Mouse (Mus musculus) C2C12 (cell line): Measurements from ENCODE around the gene Otoa. TPM values are rescaled to one million over a fixed set of nuclear protein-coding genes. Genes with fewer than 3 reads are reported as not detected.

Experiments used
- H3K27me3 ChIP-seq: one replicate; pipeline ENCODE4 v1.6.1; 2011; ENCODE audit not compliant: control insufficient read depth, insufficient read depth, insufficient read length
- H3K36me3 ChIP-seq: one replicate; pipeline ENCODE4 v1.6.1; 2011; ENCODE audit not compliant: control insufficient read depth, insufficient read depth
- H3K4me3 ChIP-seq: one replicate; pipeline ENCODE4 v1.5.1; 2011; ENCODE audit warnings: mild to moderate bottlenecking, control low read depth; ENCODE audit not compliant: poor library complexity, insufficient read depth, severe bottlenecking
- H3K79me2 ChIP-seq: one replicate; pipeline ENCODE4 v1.6.1; 2011; ENCODE audit not compliant: control insufficient read depth, insufficient read depth
- H3K79me3 ChIP-seq: one replicate; pipeline ENCODE4 v1.6.1; 2011; ENCODE audit warnings: low read depth, control low read depth
- H3ac ChIP-seq: one replicate; pipeline ENCODE3; 2011; ENCODE audit warnings: low read depth; ENCODE audit not compliant: control insufficient read depth, insufficient read length
- CEBPB ChIP-seq: IDR thresholded peaks from one replicate; pipeline ENCODE4 v1.6.1; 2011; ENCODE audit warnings: low read depth, mild to moderate bottlenecking, control low read depth, moderate library complexity
- CTCF ChIP-seq: IDR thresholded peaks from one replicate; pipeline ENCODE4 v1.5.1; 2011; ENCODE audit not compliant: control insufficient read depth, insufficient read depth, insufficient read length
- FOSL1 ChIP-seq: IDR thresholded peaks from one replicate; pipeline ENCODE4 v1.8.0; 2011; ENCODE audit warnings: mild to moderate bottlenecking, low read length; ENCODE audit not compliant: poor library complexity, insufficient read depth, severe bottlenecking
- MAX ChIP-seq: IDR thresholded peaks from one replicate; pipeline ENCODE4 v1.6.1; 2011; ENCODE audit warnings: mild to moderate bottlenecking, control low read depth
- MYOD1 ChIP-seq: IDR thresholded peaks from one replicate; pipeline ENCODE4 v1.6.1; 2011; ENCODE audit warnings: low read depth; ENCODE audit not compliant: control insufficient read depth, insufficient read length
- MYOG ChIP-seq: IDR thresholded peaks from one replicate; pipeline ENCODE4 v1.6.1; 2011; ENCODE audit not compliant: control insufficient read depth, insufficient read length; ENCODE audit errors: extremely low read depth
- USF1 ChIP-seq: IDR thresholded peaks from one replicate; pipeline ENCODE4 v1.6.1; 2011; ENCODE audit warnings: low read depth, mild to moderate bottlenecking, control low read depth, moderate library complexity
- polyA plus RNA-seq: library from polyadenylated mRNA; unstranded; fragments of >200 nt; fragmentation: generic; extraction: Trizol; gene quantifications from one replicate; pipeline ENCODE4 v1.2.1, GENCODE M21; 2012; ENCODE audit warnings: missing spikeins

The Otoa gene
- polyA plus RNA-seq, 1 experiment = 0.12 TPM

- no peaks in the 10 kb centered on the region for H3K79me3 ChIP-seq
- no peak overlapping the region for H3ac ChIP-seq
- peaks cover 3% of the 10 kb centered on the region for H3K27me3 ChIP-seq
- no peaks in the 10 kb centered on the region for H3K36me3 ChIP-seq
- H3K79me2 ChIP-seq = no peaks in the 10 kb centered on the region
- no peak for TF ChIP-seq FOSL1
- no peak for TF ChIP-seq MYOG
- no peak for TF ChIP-seq CTCF
- no peak for TF ChIP-seq MYOD1
- TF ChIP-seq CEBPB = no peak
- no peak for TF ChIP-seq MAX
- no peak for TF ChIP-seq USF1
- H3K4me3 ChIP-seq = no peak overlapping the region
Observed at GRCm38 (mm10) chr7:121141274-121141673, 59.8 kb downstream of the Otoa start.

GRCm38 (mm10) chr7:121150662-121151061, 69.2 kb downstream of the Otoa start:
- H3K79me2 ChIP-seq = no peaks in the 10 kb centered on the region
- TF ChIP-seq MYOG = no peak
- no peak for TF ChIP-seq FOSL1
- no peak for TF ChIP-seq MAX
- no peak for TF ChIP-seq MYOD1
- TF ChIP-seq CTCF = no peak
- TF ChIP-seq USF1 = no peak
- H3K79me3 ChIP-seq = no peaks in the 10 kb centered on the region
- H3K27me3 ChIP-seq = no peaks in the 10 kb centered on the region
- H3K36me3 ChIP-seq = no peaks in the 10 kb centered on the region
- H3ac ChIP-seq = no peak overlapping the region
- H3K4me3 ChIP-seq = no peak overlapping the region

GRCm38 (mm10) chr7:121152186-121152585, 70.7 kb downstream of the Otoa start:
- H3K4me3 ChIP-seq = no peak overlapping the region
- H3K79me2 ChIP-seq = no peaks in the 10 kb centered on the region
- no peak for TF ChIP-seq MYOD1
- TF ChIP-seq CEBPB = no peak
- no peak for TF ChIP-seq FOSL1
- no peak for TF ChIP-seq USF1
- TF ChIP-seq CTCF = no peak
- no peak for TF ChIP-seq MAX
- no peak for TF ChIP-seq MYOG
- no peak overlapping the region for H3ac ChIP-seq
- no peaks in the 10 kb centered on the region for H3K27me3 ChIP-seq
- no peaks in the 10 kb centered on the region for H3K36me3 ChIP-seq
- H3K79me3 ChIP-seq = no peaks in the 10 kb centered on the region

DNA sequence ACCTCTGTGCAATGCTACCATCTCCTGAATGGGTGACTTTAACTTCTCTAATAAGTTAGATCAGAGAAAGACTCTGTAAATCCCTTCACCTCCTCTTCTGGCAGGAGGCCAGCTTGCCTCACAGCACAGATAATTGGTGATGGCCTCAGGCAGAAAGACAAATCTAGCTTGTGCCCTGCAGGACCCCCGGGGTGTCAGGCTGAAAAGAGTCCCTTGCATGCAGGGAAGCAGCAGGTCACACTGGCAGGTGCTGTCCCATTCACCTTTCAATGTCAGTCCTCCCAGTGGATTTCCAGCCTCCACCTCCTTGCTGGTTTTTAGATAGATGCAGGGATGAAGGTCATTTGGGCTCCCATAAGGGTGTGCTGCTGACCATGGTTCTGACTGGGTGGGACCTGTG, 84.2 kb downstream of the Otoa start:
- Histone ChIP-seq H3K27me3 (no peaks in the 10 kb centered on the region), H3K36me3 (no peaks in the 10 kb centered on the region), H3ac (no peak overlapping the region), H3K4me3 (no peak overlapping the region), H3K79me3 (no peaks in the 10 kb centered on the region), H3K79me2 (no peaks in the 10 kb centered on the region)
- TF ChIP-seq CTCF = no peak
- no peak for TF ChIP-seq CEBPB
- TF ChIP-seq MAX = no peak
- TF ChIP-seq USF1 = no peak
- TF ChIP-seq MYOG = no peak
- no peak for TF ChIP-seq MYOD1
- no peak for TF ChIP-seq FOSL1

GRCm38 (mm10) chr7:121171888-121172287, 90.4 kb downstream of the Otoa start:
- TF ChIP-seq MAX (no peak), CEBPB (no peak), USF1 (no peak), CTCF (no peak), FOSL1 (no peak), MYOD1 (no peak), MYOG (no peak)
- no peaks in the 10 kb centered on the region for H3K79me3 ChIP-seq
- no peaks in the 10 kb centered on the region for H3K79me2 ChIP-seq
- no peaks in the 10 kb centered on the region for H3K36me3 ChIP-seq
- H3K27me3 ChIP-seq = peaks cover 4% of the 10 kb centered on the region
- no peak overlapping the region for H3ac ChIP-seq
- no peak overlapping the region for H3K4me3 ChIP-seq

DNA sequence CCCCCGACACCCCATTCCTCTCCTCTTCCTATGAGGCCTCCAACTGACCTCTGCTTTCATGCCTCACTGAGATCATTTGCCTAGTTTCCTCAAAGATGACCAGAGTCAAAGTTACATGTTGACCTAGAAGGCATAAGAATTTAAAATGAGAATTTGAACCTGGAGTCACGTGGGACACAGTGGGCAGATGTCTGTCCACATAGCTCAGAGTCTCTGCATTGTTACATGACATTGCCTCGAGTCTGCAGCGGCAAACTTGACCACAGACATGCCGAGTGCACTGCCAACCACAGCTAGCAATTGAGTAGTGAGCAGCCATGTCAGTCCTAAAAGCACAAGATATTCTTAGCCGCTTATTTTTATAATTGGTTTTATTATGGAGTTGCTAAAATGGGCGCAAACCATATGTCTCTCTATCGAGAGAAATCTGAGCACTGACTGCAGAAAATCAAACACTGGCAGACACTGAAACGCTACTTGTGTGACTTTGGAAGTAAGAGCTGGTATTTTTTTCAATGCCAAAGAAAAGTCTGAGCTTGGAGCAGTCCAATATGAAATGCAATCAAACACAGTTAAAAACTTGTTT, 105.8 kb downstream of the Otoa start:
- H3K79me3 ChIP-seq = no peaks in the 10 kb centered on the region
- H3K27me3 ChIP-seq = no peaks in the 10 kb centered on the region
- no peak overlapping the region for H3ac ChIP-seq
- TF ChIP-seq CEBPB (no peak), MAX (no peak), CTCF (no peak), FOSL1 (no peak), USF1 (no peak), MYOG (no peak), MYOD1 (no peak)
- no peaks in the 10 kb centered on the region for H3K36me3 ChIP-seq
- H3K79me2 ChIP-seq = no peaks in the 10 kb centered on the region
- H3K4me3 ChIP-seq = no peak overlapping the region
